Mouse (Mus musculus) embryonic facial prominence, embryonic 12.5 days (tissue): ENCODE measurements around the gene Syt2. TPM values are rescaled to one million over a fixed set of nuclear protein-coding genes. Genes with fewer than 3 reads are reported as not detected.

Source experiments
- ATAC-seq: fragments of 200-750 bp; cut with Nextera tagmentation; 2 replicates; pipeline ENCODE4 v1.8.0; 2017; ENCODE audit not compliant: insufficient number of reproducible peaks, insufficient read depth, low FRiP score, low TSS enrichment
- H3K27ac ChIP-seq: fragments of 300-500 bp; sonication (generic); 2 replicates; pipeline ENCODE4 v1.5.1; 2016; ENCODE audit warnings: mild to moderate bottlenecking
- H3K27me3 ChIP-seq: fragments of 300-500 bp; sonication (generic); 2 replicates; pipeline ENCODE4 v1.6.1; 2016; ENCODE audit warnings: mild to moderate bottlenecking, moderate library complexity
- H3K36me3 ChIP-seq: fragments of 300-500 bp; sonication (generic); 2 replicates; pipeline ENCODE4 v1.6.1; 2016; ENCODE audit warnings: mild to moderate bottlenecking
- H3K4me1 ChIP-seq: fragments of 300-500 bp; sonication (generic); 2 replicates; pipeline ENCODE4 v1.6.1; 2016
- H3K4me2 ChIP-seq: fragments of 300-500 bp; sonication (generic); replicated peaks from 2 replicates; pipeline ENCODE4 v1.6.1; 2016; ENCODE audit warnings: mild to moderate bottlenecking, moderate library complexity
- H3K4me3 ChIP-seq: fragments of 300-500 bp; sonication (generic); 2 replicates; pipeline ENCODE4 v1.5.1; 2016; ENCODE audit warnings: mild to moderate bottlenecking
- H3K9ac ChIP-seq: fragments of 300-500 bp; sonication (generic); 2 replicates; pipeline ENCODE4 v1.6.1; 2016; ENCODE audit warnings: mild to moderate bottlenecking, moderate library complexity
- H3K9me3 ChIP-seq: fragments of 300-500 bp; sonication (generic); 2 replicates; pipeline ENCODE4 v1.6.1; 2016; ENCODE audit warnings: mild to moderate bottlenecking, moderate library complexity
- WGBS: fragments of 180-500 bp; shearing (Covaris S2); methylation state at CpG from one replicate; pipeline ENCODE4 v1.1.7; 2016; 5-methylcytosine and 5-hydroxymethylcytosine counted together
- microRNA-seq: library from miRNA; unstranded; fragments of <30 nt; microRNA quantifications from one replicate; pipeline ENCODE4, GENCODE M21; 2017
- polyA plus RNA-seq: library from polyadenylated mRNA; unstranded; fragments of >200 nt; fragmentation: Nextera tagmentation; extraction: Ambion mirVana; gene quantifications from 2 replicates; pipeline ENCODE4 v1.2.1, GENCODE M21; 2016

The Syt2 gene
- polyA plus RNA-seq, 1 experiment from 2014 or later = 2.4 TPM

- Histone ChIP-seq H3K9ac (no peak overlapping the region), H3K36me3 (peaks cover 10% of the 10 kb centered on the region), H3K27me3 (no peaks in the 10 kb centered on the region), H3K27ac (no peak overlapping the region), H3K4me2 (no peak overlapping the region), H3K4me1 (peaks cover 30% of the 10 kb centered on the region), H3K9me3 (no peaks in the 10 kb centered on the region), H3K4me3 (no peak overlapping the region)
- ATAC-seq = no peak
- 90% methylated on average over 7 of the region's 7 CpGs for WGBS
Measured at GRCm38 (mm10) chr1:134801758-134802157, 155.3 kb downstream of the Syt2 start.

DNA sequence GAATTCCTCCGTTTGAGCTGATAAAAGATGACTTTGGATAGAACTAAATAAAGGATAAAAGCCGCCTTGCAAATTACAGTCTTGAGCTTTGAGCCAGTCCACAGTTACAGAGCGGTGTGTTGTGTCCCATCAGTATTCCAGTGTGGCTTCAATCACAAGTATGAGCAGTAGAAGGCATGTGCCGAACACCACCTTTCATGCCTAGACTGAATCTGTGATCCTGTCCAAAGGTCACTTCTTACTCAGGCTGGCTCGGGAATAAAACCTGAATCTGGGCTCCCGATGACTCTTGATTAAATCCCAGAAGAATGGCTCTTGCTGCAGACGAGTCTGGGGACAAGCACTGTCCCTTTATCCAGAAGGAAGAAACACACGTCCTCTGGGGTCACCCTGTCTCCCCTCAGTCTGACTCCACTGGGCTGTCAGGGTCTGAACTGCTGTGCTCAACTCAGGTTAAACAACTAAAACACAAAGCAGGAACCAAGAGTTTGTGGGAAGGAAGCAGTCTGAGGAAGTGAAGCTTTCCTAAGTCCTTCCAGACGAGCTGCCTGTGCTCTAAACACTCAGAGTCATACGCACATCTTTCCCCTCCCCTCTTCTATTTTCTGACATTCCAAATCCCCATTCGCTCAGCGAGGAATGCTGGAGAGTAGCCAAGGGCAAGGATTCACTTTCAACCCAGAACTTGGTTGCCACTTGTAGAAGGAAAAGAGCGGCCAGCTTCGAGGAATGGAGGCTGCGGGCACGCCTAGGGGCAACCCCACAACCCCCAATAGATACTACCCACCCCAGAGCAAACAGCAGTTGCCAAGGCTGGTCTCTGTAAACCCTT, 157.0 kb downstream of the Syt2 start:
- Histone ChIP-seq H3K4me1 (peaks cover 30% of the 10 kb centered on the region), H3K4me2 (peak overlapping the region; percentile 30), H3K27ac (peak overlapping the region; percentile 93), H3K9me3 (no peaks in the 10 kb centered on the region), H3K4me3 (0 out of 2 replicates have a peak overlapping the region, but pooled peaks have one; percentile 2), H3K27me3 (no peaks in the 10 kb centered on the region), H3K9ac (no peak overlapping the region; the same call in 1 of the 2 replicates), H3K36me3 (peaks cover 10% of the 10 kb centered on the region)
- peak; percentile 74; the same call in 1 of the 2 replicates for ATAC-seq
- 46% methylated on average over 16 of the region's 16 CpGs for WGBS

DNA sequence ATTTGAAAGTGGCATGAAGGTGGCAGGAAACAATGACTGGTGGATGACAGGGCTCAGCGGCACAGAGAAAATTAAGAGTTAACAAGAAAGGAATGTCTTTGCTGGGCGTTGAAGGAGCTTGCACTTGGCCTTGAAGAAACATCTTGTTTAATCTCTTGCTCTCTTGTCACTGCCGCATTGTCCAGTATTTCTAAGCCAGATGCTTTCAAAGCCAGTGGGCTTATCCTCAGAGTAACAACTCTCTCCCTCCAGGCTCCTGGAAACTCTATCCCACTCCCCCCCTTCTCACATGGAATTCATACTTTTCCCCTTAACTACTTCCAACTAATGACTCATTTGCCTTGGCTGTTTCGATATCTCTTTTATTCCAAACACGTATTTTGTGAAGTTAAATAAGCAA, 157.9 kb downstream of the Syt2 start:
- 33% methylated on average over 5 of the region's 5 CpGs for WGBS

GRCm38 (mm10) chr1:134805471-134805870, 159.0 kb downstream of the Syt2 start:
- no peak for ATAC-seq
- Histone ChIP-seq H3K36me3 (no peaks in the 10 kb centered on the region), H3K9me3 (no peaks in the 10 kb centered on the region), H3K4me3 (no peak overlapping the region), H3K27ac (no peak overlapping the region), H3K4me2 (no peak overlapping the region), H3K4me1 (peaks cover 30% of the 10 kb centered on the region), H3K27me3 (no peaks in the 10 kb centered on the region), H3K9ac (no peak overlapping the region)
- WGBS = 79% methylated on average over 9 of the region's 9 CpGs

More for the DNA sequence above, 157.9 kb downstream of the Syt2 start:
- Histone ChIP-seq H3K27ac (peak overlapping the region; percentile 93), H3K4me1 (peaks cover 30% of the 10 kb centered on the region), H3K9ac (no peak overlapping the region), H3K4me3 (no peak overlapping the region), H3K9me3 (no peaks in the 10 kb centered on the region), H3K36me3 (peaks cover 5% of the 10 kb centered on the region), H3K27me3 (no peaks in the 10 kb centered on the region), H3K4me2 (no peak overlapping the region; the same call in 1 of the 2 replicates)
- ATAC-seq = no peak

Small RNA genes within 50 kb of the gene (microRNA-seq; reads per million reads assigned to microRNA genes)
- gene Gm22232 = not detected

Other genes starting within 250 kb of the Syt2 start
- 38.0 and 39.5 TPM in 2 replicates for gene Cyb5r1, start 241.1 kb upstream of the Syt2 start, polyA plus RNA-seq
- gene Adipor1, start 231.3 kb upstream of the Syt2 start, polyA plus RNA-seq = 76.0 and 78.1 TPM in 2 replicates
- 33.5 and 34.9 TPM in 2 replicates for gene Klhl12, start 191.1 kb upstream of the Syt2 start, polyA plus RNA-seq
- 38.4 TPM in 2 replicates for gene Rabif, start 152.0 kb upstream of the Syt2 start, polyA plus RNA-seq
- 0.12 TPM in 1 of 2 replicates, not detected in the other for gene Mgat4e, start 97.0 kb upstream of the Syt2 start, polyA plus RNA-seq
- gene Kdm5b, start 86.5 kb upstream of the Syt2 start, polyA plus RNA-seq = 99.5 and 100 TPM in 2 replicates